Mouse (Mus musculus): ENCODE results near the gene Hkdc1. TPM values are rescaled to one million over a fixed set of nuclear protein-coding genes. Genes with fewer than 3 reads are reported as not detected.
A peak's percentile ranks its signal among the peaks of the same experiment; 100 is the strongest.
"Not testable (repeated sequence)": the region's sequence is repeated elsewhere in the genome, so short reads cannot be mapped to it uniquely, and the experiment has no call there.

Hkdc1 gene
- 0.67 and 0.68 TPM in 2 replicates for polyA plus RNA-seq (2014; fragmentation: Nextera tagmentation; extraction: Ambion mirVana)

- Histone ChIP-seq H3K9me3 (ENCODE audit: control insufficient read depth, low read length) (no peaks in the 10 kb centered on the region), H3K4me1 (ENCODE audit: control insufficient read depth, insufficient read depth, low read length) (peaks cover 6% of the 10 kb centered on the region; the same call in 1 of the 2 replicates), H3K36me3 (ENCODE audit: control insufficient read depth, insufficient read depth, low read length) (no peaks in the 10 kb centered on the region), H3K4me2 (ENCODE audit: low read depth, severe bottlenecking) (no peak within 1 kb of the TSS), H3K27ac (replicated peaks; ENCODE audit: low read depth, low read length) (no peak within 1 kb of the TSS), H3K27me3 (ENCODE audit: control insufficient read depth, insufficient read depth, low read length) (no peaks in the 10 kb centered on the region), H3K4me3 (ENCODE audit: low read depth, low read length) (no peak within 1 kb of the TSS), H3K9ac (ENCODE audit: low read length) (no peak within 1 kb of the TSS)
- DNase-seq (ENCODE audit: low spot score) (peak; percentile 41), ATAC-seq (ENCODE audit: insufficient number of reproducible peaks, low FRiP score, low TSS enrichment, low read depth) (no peak)
- 33% methylated on average over 15 of the region's 15 CpGs for WGBS
These were observed at the start of gene Hkdc1 for GRCm38 (mm10) chr10:62422255-62422654. Gene Hkdc1, minus strand, starts transcription at chr10:62422491.

DNA sequence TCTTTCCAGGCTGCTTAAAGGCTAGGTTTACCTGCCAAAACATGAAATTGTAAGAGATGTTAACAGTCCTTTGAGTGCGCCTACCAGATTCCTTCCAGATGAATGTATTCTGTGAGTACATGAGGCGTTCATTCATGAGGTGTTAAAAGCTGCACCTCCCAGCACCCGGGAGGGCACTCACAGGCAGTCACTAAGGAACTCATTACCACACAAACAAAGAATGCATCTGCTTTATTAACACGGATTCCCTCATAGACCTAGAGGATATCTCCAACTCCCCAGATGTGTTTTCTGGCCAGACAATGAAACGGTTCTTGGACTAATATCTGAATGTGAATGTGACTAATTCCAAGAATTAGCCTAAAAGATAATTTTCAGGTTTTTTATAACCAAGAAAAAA, 48.8 kb upstream of the Hkdc1 start:
- Histone ChIP-seq H3K4me3 (ENCODE audit: low read depth, low read length) (no peak overlapping the region), H3K9me3 (ENCODE audit: control insufficient read depth, low read length) (no peaks in the 10 kb centered on the region), H3K9ac (ENCODE audit: low read length) (no peak overlapping the region), H3K4me1 (ENCODE audit: control insufficient read depth, insufficient read depth, low read length) (no peaks in the 10 kb centered on the region), H3K27ac (replicated peaks; ENCODE audit: low read depth, low read length) (no peak overlapping the region), H3K27me3 (ENCODE audit: control insufficient read depth, insufficient read depth, low read length) (no peaks in the 10 kb centered on the region), H3K4me2 (ENCODE audit: low read depth, severe bottlenecking) (no peak overlapping the region), H3K36me3 (ENCODE audit: control insufficient read depth, insufficient read depth, low read length) (no peaks in the 10 kb centered on the region)
- 50% methylated on average over 5 of the region's 5 CpGs for WGBS
- ATAC-seq (ENCODE audit: insufficient number of reproducible peaks, low FRiP score, low TSS enrichment, low read depth) = no peak
- DNase-seq (ENCODE audit: low spot score) = no peak

DNA sequence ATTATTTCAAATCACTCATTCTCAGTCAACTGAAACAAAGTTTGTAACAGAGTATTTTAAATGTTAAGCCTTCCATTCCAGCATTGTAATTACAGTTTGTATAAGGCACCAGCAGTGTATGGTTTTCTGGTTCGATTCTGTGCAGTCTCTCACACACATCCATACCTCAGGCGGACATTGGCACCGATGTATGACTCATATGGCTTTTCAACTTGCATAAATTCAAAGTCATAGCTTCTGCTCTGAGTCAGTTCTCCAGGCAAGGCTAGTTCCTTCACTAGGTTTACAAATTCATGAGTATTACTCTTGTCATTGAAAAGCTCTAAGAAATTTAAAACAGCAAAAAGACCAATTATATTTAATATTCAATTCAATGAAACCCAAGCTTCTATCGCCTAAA, 47.4 kb upstream of the Hkdc1 start:
- Histone ChIP-seq H3K4me1 (ENCODE audit: control insufficient read depth, insufficient read depth, low read length) (no peaks in the 10 kb centered on the region), H3K4me3 (ENCODE audit: low read depth, low read length) (no peak overlapping the region), H3K27me3 (ENCODE audit: control insufficient read depth, insufficient read depth, low read length) (no peaks in the 10 kb centered on the region), H3K9ac (ENCODE audit: low read length) (no peak overlapping the region), H3K9me3 (ENCODE audit: control insufficient read depth, low read length) (no peaks in the 10 kb centered on the region), H3K27ac (replicated peaks; ENCODE audit: low read depth, low read length) (no peak overlapping the region), H3K4me2 (ENCODE audit: low read depth, severe bottlenecking) (no peak overlapping the region), H3K36me3 (ENCODE audit: control insufficient read depth, insufficient read depth, low read length) (no peaks in the 10 kb centered on the region)
- no peak for DNase-seq (ENCODE audit: low spot score)
- WGBS = 93% methylated on average over 4 of the region's 4 CpGs
- no peak for ATAC-seq (ENCODE audit: insufficient number of reproducible peaks, low FRiP score, low TSS enrichment, low read depth)

DNA sequence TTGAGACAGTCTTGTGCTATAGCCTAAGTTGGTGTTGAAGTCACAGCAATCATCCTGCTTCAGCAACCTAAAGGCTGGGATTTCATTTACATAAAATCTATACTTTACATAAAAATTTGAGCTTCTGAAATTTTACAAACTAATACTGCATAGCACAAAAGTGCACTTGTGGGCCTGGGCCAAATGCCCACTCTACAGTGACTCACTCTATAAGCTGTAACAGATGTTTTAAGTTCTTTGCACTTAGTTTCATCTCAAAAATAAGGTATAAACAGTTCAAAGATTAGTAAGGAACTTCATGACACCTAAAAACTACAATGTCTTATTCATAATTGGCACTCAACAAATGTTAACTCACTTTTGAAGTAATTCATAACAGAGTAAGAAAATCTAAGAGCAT, 39.0 kb upstream of the Hkdc1 start:
- no peaks in the 10 kb centered on the region for H3K27me3 ChIP-seq (ENCODE audit: control insufficient read depth, insufficient read depth, low read length)
- ATAC-seq (ENCODE audit: insufficient number of reproducible peaks, low FRiP score, low TSS enrichment, low read depth) (no peak), DNase-seq (ENCODE audit: low spot score) (no peak)
- no peaks in the 10 kb centered on the region for H3K9me3 ChIP-seq (ENCODE audit: control insufficient read depth, low read length)
- H3K9ac ChIP-seq (ENCODE audit: low read length) = no peak overlapping the region
- H3K36me3 ChIP-seq (ENCODE audit: control insufficient read depth, insufficient read depth, low read length) = peaks cover 5% of the 10 kb centered on the region; the same call in 1 of the 2 replicates
- no peaks in the 10 kb centered on the region for H3K4me1 ChIP-seq (ENCODE audit: control insufficient read depth, insufficient read depth, low read length)
- no peak overlapping the region for H3K4me3 ChIP-seq (ENCODE audit: low read depth, low read length)
- no peak overlapping the region for H3K27ac ChIP-seq (replicated peaks; ENCODE audit: low read depth, low read length)
- no peak overlapping the region for H3K4me2 ChIP-seq (ENCODE audit: low read depth, severe bottlenecking)

DNA sequence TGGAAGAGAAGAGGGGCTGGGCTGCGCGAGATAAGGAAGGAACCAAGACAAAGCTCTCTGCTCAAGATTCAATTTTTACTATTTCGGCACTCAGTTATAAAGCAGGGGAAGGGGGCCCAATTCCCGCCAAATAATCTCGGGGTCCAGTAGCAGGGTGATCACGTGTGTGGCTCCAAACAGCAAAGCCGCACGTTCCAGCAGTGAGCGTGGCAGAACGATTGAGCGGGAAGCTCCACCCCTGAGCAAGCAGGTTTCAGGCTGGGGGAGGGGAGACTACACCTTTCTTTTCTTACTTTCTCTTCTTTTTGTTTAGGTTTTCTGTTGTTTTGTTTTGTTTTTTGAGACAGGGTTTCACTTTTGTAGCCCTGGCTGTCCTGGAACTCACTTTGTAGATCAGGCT, 29.7 kb upstream of the Hkdc1 start:
- not testable (repeated sequence) for H3K36me3 ChIP-seq (ENCODE audit: control insufficient read depth, insufficient read depth, low read length); DNase-seq (ENCODE audit: low spot score); H3K4me2 ChIP-seq (ENCODE audit: low read depth, severe bottlenecking); H3K9me3 ChIP-seq (ENCODE audit: control insufficient read depth, low read length); H3K9ac ChIP-seq (ENCODE audit: low read length); ATAC-seq (ENCODE audit: insufficient number of reproducible peaks, low FRiP score, low TSS enrichment, low read depth); H3K27ac ChIP-seq (replicated peaks; ENCODE audit: low read depth, low read length); H3K4me1 ChIP-seq (ENCODE audit: control insufficient read depth, insufficient read depth, low read length); H3K4me3 ChIP-seq (ENCODE audit: low read depth, low read length); H3K27me3 ChIP-seq (ENCODE audit: control insufficient read depth, insufficient read depth, low read length)
- 66% methylated on average over 11 of the region's 11 CpGs for WGBS

GRCm38 (mm10) chr10:62450280-62450640, 28.0 kb upstream of the Hkdc1 start:
- Histone ChIP-seq H3K36me3 (ENCODE audit: control insufficient read depth, insufficient read depth, low read length) (peaks cover 8% of the 10 kb centered on the region), H3K9me3 (ENCODE audit: control insufficient read depth, low read length) (no peaks in the 10 kb centered on the region), H3K27ac (replicated peaks; ENCODE audit: low read depth, low read length) (no peak overlapping the region), H3K27me3 (ENCODE audit: control insufficient read depth, insufficient read depth, low read length) (no peaks in the 10 kb centered on the region), H3K9ac (ENCODE audit: low read length) (peak overlapping the region; percentile 94), H3K4me2 (ENCODE audit: low read depth, severe bottlenecking) (peak overlapping the region; percentile 69), H3K4me1 (ENCODE audit: control insufficient read depth, insufficient read depth, low read length) (peaks cover 5% of the 10 kb centered on the region), H3K4me3 (ENCODE audit: low read depth, low read length) (peak overlapping the region; percentile 99)
- DNase-seq (ENCODE audit: low spot score) = no peak
- no peak; the same call in 1 of the 2 replicates for ATAC-seq (ENCODE audit: insufficient number of reproducible peaks, low FRiP score, low TSS enrichment, low read depth)
- WGBS = 37% methylated on average over 18 of the region's 18 CpGs

DNA sequence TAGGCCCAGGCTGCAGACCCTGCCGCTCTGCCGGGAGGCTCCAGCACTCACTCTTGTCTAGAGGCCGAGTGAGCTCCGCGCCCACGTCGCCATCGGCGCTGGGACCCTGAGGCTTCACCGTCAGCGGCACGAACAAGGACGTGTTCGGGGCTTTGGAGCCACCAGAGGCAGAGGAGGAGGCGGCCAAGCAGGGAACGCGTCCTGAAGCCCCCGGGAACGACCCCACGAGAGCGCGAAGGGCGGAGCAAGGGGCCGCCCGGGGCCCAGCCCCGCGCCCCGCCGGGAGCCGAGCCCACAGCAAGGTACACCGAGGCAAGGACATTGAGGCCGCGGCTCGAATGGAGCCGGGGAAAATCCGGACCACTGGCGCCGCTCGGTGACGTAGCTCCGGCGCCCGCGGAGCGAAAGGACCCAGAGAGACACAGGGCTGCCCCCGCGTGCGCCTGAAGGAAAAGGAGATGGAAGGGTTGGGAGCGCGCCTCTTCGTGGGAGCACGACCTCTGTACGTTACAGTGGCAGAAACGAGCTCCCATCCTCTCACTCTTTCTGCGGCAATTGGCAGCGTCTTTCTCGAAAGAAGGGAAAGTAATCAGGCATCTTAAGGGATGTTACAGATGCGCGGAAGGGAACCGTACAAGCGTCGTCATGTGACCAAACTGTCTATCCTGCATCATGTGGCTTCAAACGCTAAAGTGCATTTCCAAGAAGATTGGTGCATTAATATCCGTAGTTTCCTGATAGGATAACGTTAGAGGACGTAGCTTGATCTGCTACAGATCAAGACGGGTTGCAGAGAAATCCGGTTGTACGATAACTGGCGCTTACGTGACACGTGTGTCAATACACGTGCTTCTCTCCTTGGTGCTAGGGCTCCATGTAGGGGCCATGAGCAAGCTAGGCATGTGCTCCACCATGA, 27.3 kb upstream of the Hkdc1 start, which contains the start of the genes 4930507D05Rik and Supv3l1:
TSS of gene 4930507D05Rik (plus strand) at position 126 of the 916 bp plus-strand sequence.
TSS of gene Supv3l1 (minus strand) at position 375 of the 916 bp plus-strand sequence.
- H3K36me3 ChIP-seq (ENCODE audit: control insufficient read depth, insufficient read depth, low read length) = peaks cover 6% of the 10 kb centered on the region
- 0 out of 2 replicates have a peak within 1 kb of the TSS, but pooled peaks have one; percentile 52 for H3K27ac ChIP-seq (replicated peaks; ENCODE audit: low read depth, low read length)
- H3K4me2 ChIP-seq (ENCODE audit: low read depth, severe bottlenecking) = peak within 1 kb of the TSS; percentile 69
- peak within 1 kb of the TSS; percentile 94 for H3K9ac ChIP-seq (ENCODE audit: low read length)
- no peaks in the 10 kb centered on the region for H3K27me3 ChIP-seq (ENCODE audit: control insufficient read depth, insufficient read depth, low read length)
- no peaks in the 10 kb centered on the region for H3K9me3 ChIP-seq (ENCODE audit: control insufficient read depth, low read length)
- DNase-seq (ENCODE audit: low spot score) (peak; percentile 94), ATAC-seq (ENCODE audit: insufficient number of reproducible peaks, low FRiP score, low TSS enrichment, low read depth) (peak; percentile 83)
- H3K4me3 ChIP-seq (ENCODE audit: low read depth, low read length) = peak within 1 kb of the TSS; percentile 99
- H3K4me1 ChIP-seq (ENCODE audit: control insufficient read depth, insufficient read depth, low read length) = peaks cover 5% of the 10 kb centered on the region
- under 1% methylated on average over 73 of the region's 73 CpGs for WGBS

- no peak for ATAC-seq (ENCODE audit: insufficient number of reproducible peaks, low FRiP score, low TSS enrichment, low read depth)
- no peak overlapping the region for H3K4me2 ChIP-seq (ENCODE audit: low read depth, severe bottlenecking)
- no peak for DNase-seq (ENCODE audit: low spot score)
- no peaks in the 10 kb centered on the region for H3K27me3 ChIP-seq (ENCODE audit: control insufficient read depth, insufficient read depth, low read length)
- H3K4me1 ChIP-seq (ENCODE audit: control insufficient read depth, insufficient read depth, low read length) = peaks cover 6% of the 10 kb centered on the region; the same call in 1 of the 2 replicates
- H3K9me3 ChIP-seq (ENCODE audit: control insufficient read depth, low read length) = no peaks in the 10 kb centered on the region
- H3K36me3 ChIP-seq (ENCODE audit: control insufficient read depth, insufficient read depth, low read length) = peaks cover 28% of the 10 kb centered on the region
- H3K4me3 ChIP-seq (ENCODE audit: low read depth, low read length) = no peak overlapping the region
- H3K27ac ChIP-seq (replicated peaks; ENCODE audit: low read depth, low read length) = no peak overlapping the region
- WGBS = 93% methylated on average over 5 of the region's 5 CpGs
- H3K9ac ChIP-seq (ENCODE audit: low read length) = no peak overlapping the region
These were observed 8.1 kb upstream of the Hkdc1 start for GRCm38 (mm10) chr10:62430427-62430826.

Measured in limb, embryonic 11.5 days (tissue).